Mouse (Mus musculus): ENCODE measurements around the gene Zfp935. TPM values are rescaled to one million over a fixed set of nuclear protein-coding genes. Genes with fewer than 3 reads are reported as not detected.

Gene Zfp935
- polyA plus RNA-seq (2021; fragmentation: Nextera tagmentation) = not detected in 2 replicates
- long read RNA-seq, experiment 1, partial matches to known transcripts = 0 of 3 reads
- long read RNA-seq, experiment 1, other reads (novel, unspliced or antisense) = 3 of 3 reads
- long read RNA-seq, experiment 2 = 0 reads

DNA sequence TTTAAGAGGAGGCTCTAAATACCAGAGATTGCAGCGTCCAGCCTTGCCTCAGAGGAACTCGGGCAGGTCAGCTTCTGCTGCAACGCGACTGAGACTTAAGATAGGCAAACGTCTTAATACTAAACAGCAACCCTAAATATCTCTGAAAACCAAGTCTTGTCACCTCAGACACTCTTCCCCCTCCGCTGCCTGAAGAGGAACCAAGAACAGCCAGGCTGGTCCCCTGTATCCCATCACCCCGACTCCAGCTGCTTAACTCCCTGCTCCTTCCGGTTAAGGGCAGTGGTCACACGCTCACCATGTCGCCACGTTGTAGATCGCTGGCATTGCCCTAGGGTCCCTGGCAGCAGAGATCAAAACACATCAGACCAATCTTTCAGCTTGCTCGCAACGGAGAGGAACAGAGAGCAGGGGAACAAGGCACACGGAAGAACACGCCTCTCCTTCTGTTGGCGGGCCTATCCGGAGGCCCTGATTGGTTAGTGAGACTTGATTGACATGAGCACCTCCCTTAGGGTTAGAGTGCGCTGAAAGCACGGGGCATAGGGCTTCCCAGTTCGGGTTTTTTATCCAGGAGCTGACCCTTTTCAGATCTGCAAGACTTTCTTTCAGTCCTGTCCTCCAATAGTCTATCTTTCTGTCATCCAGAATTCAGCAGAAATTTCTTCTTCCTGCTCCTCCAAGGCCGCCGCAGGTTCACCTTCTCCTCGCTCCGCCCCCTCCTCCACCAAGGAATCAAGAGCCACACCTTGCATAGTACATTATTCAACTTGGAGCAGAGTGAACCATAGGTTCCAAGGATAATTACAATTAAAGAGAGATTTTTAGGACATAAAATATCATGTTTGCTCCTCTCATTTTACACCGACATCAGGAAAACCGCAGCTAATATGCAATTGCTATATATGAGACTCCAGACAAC, at the start of gene Zfp935:
Gene Zfp935, minus strand, starts transcription at position 323 of the 922 bp plus-strand sequence.

DNA sequence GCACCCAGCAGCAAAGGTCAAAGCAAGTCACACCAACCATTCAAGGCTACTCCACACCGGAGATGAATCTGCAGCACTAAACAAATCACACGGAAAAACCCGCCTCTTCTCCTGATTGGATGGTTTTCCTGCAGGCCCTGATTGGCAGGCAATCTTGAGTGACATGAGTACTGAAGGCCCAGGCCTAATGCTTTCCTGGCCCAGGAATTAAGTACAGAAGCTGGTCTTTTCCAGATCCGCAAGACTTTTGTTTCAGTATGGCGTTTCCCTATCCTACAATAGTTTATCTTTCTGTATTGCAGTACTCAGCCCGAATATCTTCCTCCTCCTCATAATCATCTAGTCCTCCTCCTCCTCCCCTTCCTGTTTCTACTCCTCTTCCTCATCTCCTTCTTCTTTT, 12.8 kb upstream of the Zfp935 start, which contains the start of gene Zfp934:
Gene Zfp934, minus strand, starts transcription at position 101 of the 400 bp plus-strand sequence.

GRCm38 (mm10) chr13:62466424-62467334, 91.6 kb downstream of the Zfp935 start, which contains the start of gene Gm49359:
Gene Gm49359 (minus strand): TSS chr13:62466832.

Other genes starting within 250 kb of the Zfp935 start
- gene Gm3604, start 175.3 kb downstream of the Zfp935 start, polyA plus RNA-seq (2021; fragmentation: Nextera tagmentation) = 1.5 and 1.7 TPM in 2 replicates
- gene Gm49359, start 91.7 kb downstream of the Zfp935 start, polyA plus RNA-seq (2021; fragmentation: Nextera tagmentation) = 5.7 and 6.0 TPM in 2 replicates
- gene Zfp934, start 12.7 kb upstream of the Zfp935 start, polyA plus RNA-seq (2021; fragmentation: Nextera tagmentation) = 7.8 and 9.3 TPM in 2 replicates
- gene 6720489N17Rik, start 65.7 kb upstream of the Zfp935 start, polyA plus RNA-seq (2021; fragmentation: Nextera tagmentation) = 3.1 and 4.1 TPM in 2 replicates
- gene Platr25, start 202.2 kb upstream of the Zfp935 start, polyA plus RNA-seq (2021; fragmentation: Nextera tagmentation) = 14.4 and 14.7 TPM in 2 replicates
- gene Gm5141, start 227.3 kb upstream of the Zfp935 start, polyA plus RNA-seq (2021; fragmentation: Nextera tagmentation) = 4.1 and 5.8 TPM in 2 replicates